Comparison of ENCODE assay signal across 8 mouse cellular contexts in the genomic region with DNA sequence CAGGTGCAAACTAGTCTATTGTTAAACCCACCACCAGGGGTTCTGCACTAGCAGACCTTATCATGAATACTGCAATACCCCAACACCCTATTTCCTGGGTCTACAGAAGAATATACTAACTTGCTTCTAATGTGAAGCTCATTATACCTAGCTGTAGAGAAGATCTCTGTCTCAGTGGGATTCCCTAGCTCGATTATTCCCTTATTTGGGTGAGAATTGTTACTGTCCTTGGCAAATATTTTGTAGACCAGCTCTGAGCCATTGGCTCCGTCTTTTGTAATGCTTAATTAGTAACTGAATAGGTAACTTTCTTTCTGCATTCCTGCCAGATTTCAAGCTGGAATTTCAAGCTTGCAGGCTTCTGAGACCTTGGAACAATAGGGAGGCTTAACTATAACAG.
DNase-seq lines count a peak whose midpoint lies in the region; ATAC-seq and TF ChIP-seq lines count a peak whose summit lies in the region.
"Not testable (repeated sequence)": the region's sequence is repeated elsewhere in the genome, so short reads cannot be mapped to it uniquely, and the experiment has no call there.

No protein-coding gene starts in this region.

- H3K27ac ChIP-seq in embryonic facial prominence, embryonic 14.5 days (replicated peaks; ENCODE audit: low read depth, low read length); kidney, adult 2 months (ENCODE audit: insufficient read depth, low read depth, low read length): not testable (repeated sequence)

- not testable (repeated sequence) for H3K9me3 ChIP-seq in embryonic facial prominence, embryonic 14.5 days (ENCODE audit: control insufficient read depth, low read length)

- 31% methylated on average over 2 of the region's 2 CpGs for WGBS in embryonic facial prominence, embryonic 14.5 days
- WGBS in kidney, adult 2 months, result 25% methylated on average over 2 of the region's 2 CpGs

- not testable (repeated sequence) for H3K4me1 ChIP-seq in embryonic facial prominence, embryonic 14.5 days (ENCODE audit: control insufficient read depth, insufficient read depth, low read length); kidney, adult 2 months (ENCODE audit: control insufficient read depth, insufficient read depth, low read length)

- H3K36me3 ChIP-seq in embryonic facial prominence, embryonic 14.5 days (ENCODE audit: control insufficient read depth, insufficient read depth, low read length); kidney, adult 2 months (ENCODE audit: control insufficient read depth, insufficient read depth, low read length): not testable (repeated sequence)

- in situ Hi-C loops in Patski (cut with MboI; ENCODE audit: low pct_unique_long_range_greater_than_20kb), result not testable (repeated sequence)

- CTCF ChIA-PET in Patski (lab: Charles Lee), result interaction anchor here (1.0 kb wide), 1 partner anchor 19 kb away, joined by 4 read pairs; no protein-coding TSS in a partner anchor

- H3K4me3 ChIP-seq in embryonic facial prominence, embryonic 14.5 days (ENCODE audit: low read depth, low read length); kidney, adult 2 months (ENCODE audit: insufficient read depth, low read depth, low read length): not testable (repeated sequence)

- POLR2A ChIA-PET in Patski (lab: Charles Lee), result not testable (repeated sequence)

- peak; percentile 67 for ATAC-seq in Patski
- not testable (repeated sequence) for ATAC-seq in embryonic facial prominence, embryonic 14.5 days (ENCODE audit: low read depth)

- TF ChIP-seq POLR2A in kidney, adult 2 months (IDR thresholded peaks at IDR 0.05; ENCODE audit: low read depth, low read length), result not testable (repeated sequence)

- H3K4me2 ChIP-seq in embryonic facial prominence, embryonic 14.5 days (ENCODE audit: low read depth, low read length), result not testable (repeated sequence)

- TF ChIP-seq CTCF in Patski (IDR thresholded peaks at IDR 0.05); kidney, adult 2 months (conservative IDR thresholded peaks at IDR 0.05; ENCODE audit: insufficient read depth, insufficient read length, low read depth, low read length): not testable (repeated sequence)

- DNase-seq in ES-CJ7 (ENCODE audit: low read depth, low spot score), result peak; percentile 68
- DNase-seq in Muller cell, postnatal 12 days (ENCODE audit: inconsistent ontology term), result peak; percentile 43
- DNase-seq in Patski (ENCODE audit: low read depth, low spot score), result peak; percentile 3
- peak; percentile 93 for DNase-seq in R1 (ENCODE audit: low read depth, low spot score)
- DNase-seq in ZHBTc4 (ENCODE audit: low read depth, low spot score), result peak; percentile 65
- DNase-seq in embryonic facial prominence, embryonic 14.5 days (ENCODE audit: low spot score), result peak; percentile 1
- DNase-seq in kidney, adult 2 months, result peak; percentile 5
- DNase-seq in kidney, adult 9 months, result peak; percentile 27

- H3K27me3 ChIP-seq in Patski; embryonic facial prominence, embryonic 14.5 days (replicated peaks; ENCODE audit: control insufficient read depth, insufficient read depth, low read length); kidney, adult 2 months (replicated peaks; ENCODE audit: control insufficient read depth, insufficient read depth, low read length): not testable (repeated sequence)

- not testable (repeated sequence) for H3K9ac ChIP-seq in embryonic facial prominence, embryonic 14.5 days (ENCODE audit: low read depth, low read length)

Comparison
In these comparisons a context has a peak if more than half of its experiments do, and no peak if none do; other contexts are left out.
1. DNase-seq: peak in every context shown above with its lines; median percentile 93 in R1; 68 in ES-CJ7; 65 in ZHBTc4; 43 in Muller cell, postnatal 12 days; 27 in kidney, adult 9 months; 5 in kidney, adult 2 months; 3 in Patski; 1 in embryonic facial prominence, embryonic 14.5 days.